Mouse (Mus musculus) heart, embryonic 10.5 days (tissue): ENCODE results near the gene Synpo2. TPM values are rescaled to one million over a fixed set of nuclear protein-coding genes. Genes with fewer than 3 reads are reported as not detected.
"Not testable (repeated sequence)": the region's sequence is repeated elsewhere in the genome, so short reads cannot be mapped to it uniquely, and the experiment has no call there.

ENCODE experiments used
- DNase-seq: peaks from one replicate; pipeline ENCODE4 v3.0.0-alpha.2; 2017; ENCODE audit warnings: low spot score
- H3K27ac ChIP-seq: fragments of 300-500 bp; sonication (generic); 2 replicates; pipeline ENCODE4 v1.5.1; 2016; ENCODE audit warnings: mild to moderate bottlenecking
- H3K27me3 ChIP-seq: fragments of 300-500 bp; sonication (generic); 2 replicates; pipeline ENCODE4 v1.6.1; 2016; ENCODE audit warnings: mild to moderate bottlenecking; ENCODE audit not compliant: poor library complexity, insufficient read depth, severe bottlenecking
- H3K36me3 ChIP-seq: fragments of 300-500 bp; sonication (generic); 2 replicates; pipeline ENCODE4 v1.6.1; 2016; ENCODE audit warnings: mild to moderate bottlenecking, moderate library complexity
- H3K4me1 ChIP-seq: fragments of 300-500 bp; sonication (generic); 2 replicates; pipeline ENCODE4 v1.6.1; 2016; ENCODE audit warnings: mild to moderate bottlenecking
- H3K4me3 ChIP-seq: fragments of 300-500 bp; sonication (generic); 2 replicates; pipeline ENCODE4 v1.5.1; 2016; ENCODE audit warnings: mild to moderate bottlenecking, moderate library complexity
- H3K9me3 ChIP-seq: fragments of 300-500 bp; sonication (generic); 2 replicates; pipeline ENCODE4 v1.6.1; 2016; ENCODE audit warnings: mild to moderate bottlenecking, moderate library complexity
- WGBS: fragments of 180-500 bp; shearing (Covaris S2); methylation state at CpG from one replicate; pipeline ENCODE4 v1.1.7; 2016; 5-methylcytosine and 5-hydroxymethylcytosine counted together
- polyA plus RNA-seq: library from polyadenylated mRNA; unstranded; fragments of >200 nt; fragmentation: Nextera tagmentation; extraction: Ambion mirVana; gene quantifications from 2 replicates; pipeline ENCODE4 v1.2.1, GENCODE M21; 2016

Gene Synpo2
- polyA plus RNA-seq, 1 experiment from 2014 or later = 17.7 TPM

- H3K4me1 ChIP-seq = peaks cover 17% of the 10 kb centered on the region
- no peak overlapping the region for H3K27ac ChIP-seq
- H3K27me3 ChIP-seq = no peaks in the 10 kb centered on the region
- H3K4me3 ChIP-seq = no peak overlapping the region
- no peaks in the 10 kb centered on the region for H3K9me3 ChIP-seq
- 76% methylated on average over 6 of the region's 6 CpGs for WGBS
- no peak for DNase-seq
- no peaks in the 10 kb centered on the region for H3K36me3 ChIP-seq
Observed at GRCm38 (mm10) chr3:123138274-123139003, 97.5 kb downstream of the Synpo2 start.

GRCm38 (mm10) chr3:123132101-123132500 is 103.8 kb downstream of the Synpo2 start:
- H3K27ac ChIP-seq = no peak overlapping the region
- peaks cover 20% of the 10 kb centered on the region for H3K4me1 ChIP-seq
- no peak for DNase-seq
- H3K27me3 ChIP-seq = no peaks in the 10 kb centered on the region
- H3K9me3 ChIP-seq = no peaks in the 10 kb centered on the region
- 76% methylated on average over 2 of the region's 2 CpGs for WGBS
- no peaks in the 10 kb centered on the region for H3K36me3 ChIP-seq
- H3K4me3 ChIP-seq = no peak overlapping the region

- peaks cover 23% of the 10 kb centered on the region for H3K4me1 ChIP-seq
- no peaks in the 10 kb centered on the region for H3K27me3 ChIP-seq
- WGBS = 80% methylated on average over 6 of the region's 6 CpGs
- H3K27ac ChIP-seq = peak overlapping the region; percentile 69
- no peaks in the 10 kb centered on the region for H3K36me3 ChIP-seq
- H3K4me3 ChIP-seq = no peak overlapping the region
- no peak for DNase-seq
- H3K9me3 ChIP-seq = no peaks in the 10 kb centered on the region
Observed at GRCm38 (mm10) chr3:123131151-123131756, 104.7 kb downstream of the Synpo2 start.

- DNase-seq = no peak
- H3K4me1 ChIP-seq = peaks cover 23% of the 10 kb centered on the region
- H3K27ac ChIP-seq = peak overlapping the region; percentile 69; the same call in 1 of the 2 replicates
- no peaks in the 10 kb centered on the region for H3K27me3 ChIP-seq
- H3K9me3 ChIP-seq = no peaks in the 10 kb centered on the region
- WGBS = 78% methylated on average over 14 of the region's 14 CpGs
- H3K4me3 ChIP-seq = no peak overlapping the region
- no peaks in the 10 kb centered on the region for H3K36me3 ChIP-seq
Observed at GRCm38 (mm10) chr3:123130314-123131150, 105.4 kb downstream of the Synpo2 start.

- DNase-seq = no peak
- Histone ChIP-seq H3K9me3 (no peaks in the 10 kb centered on the region), H3K36me3 (no peaks in the 10 kb centered on the region), H3K4me1 (peaks cover 23% of the 10 kb centered on the region), H3K4me3 (no peak overlapping the region), H3K27me3 (no peaks in the 10 kb centered on the region), H3K27ac (0 out of 2 replicates have a peak overlapping the region, but pooled peaks have one; percentile 29)
- 75% methylated on average over 8 of the region's 8 CpGs for WGBS
Observed at GRCm38 (mm10) chr3:123128781-123129180, 107.2 kb downstream of the Synpo2 start.

- WGBS = 76% methylated on average over 7 of the region's 7 CpGs
- no peak overlapping the region for H3K4me3 ChIP-seq
- H3K27ac ChIP-seq = no peak overlapping the region
- H3K27me3 ChIP-seq = no peaks in the 10 kb centered on the region
- no peaks in the 10 kb centered on the region for H3K9me3 ChIP-seq
- no peaks in the 10 kb centered on the region for H3K36me3 ChIP-seq
- DNase-seq = no peak
- H3K4me1 ChIP-seq = peaks cover 18% of the 10 kb centered on the region
Observed at GRCm38 (mm10) chr3:123128091-123128490, 107.9 kb downstream of the Synpo2 start.

- not testable (repeated sequence) for H3K4me3 ChIP-seq, H3K36me3 ChIP-seq, DNase-seq, H3K27ac ChIP-seq, H3K27me3 ChIP-seq, H3K9me3 ChIP-seq
- H3K4me1 ChIP-seq = peaks cover 24% of the 10 kb centered on the region; the same call in 1 of the 2 replicates
- 82% methylated on average over 4 of the region's 4 CpGs for WGBS
Observed at GRCm38 (mm10) chr3:123126741-123127140, 109.2 kb downstream of the Synpo2 start.

GRCm38 (mm10) chr3:123123817-123124216 is 112.1 kb downstream of the Synpo2 start:
- H3K4me1 ChIP-seq = peaks cover 12% of the 10 kb centered on the region; the same call in 1 of the 2 replicates
- H3K27me3 ChIP-seq = no peaks in the 10 kb centered on the region
- H3K4me3 ChIP-seq = no peak overlapping the region
- H3K9me3 ChIP-seq = no peaks in the 10 kb centered on the region
- no peak for DNase-seq
- no peak overlapping the region for H3K27ac ChIP-seq
- H3K36me3 ChIP-seq = no peaks in the 10 kb centered on the region
- WGBS = 90% methylated on average over 8 of the region's 8 CpGs

- peak overlapping the region; percentile 67 for H3K27ac ChIP-seq
- 71% methylated on average over 21 of the region's 21 CpGs for WGBS
- H3K36me3 ChIP-seq = no peaks in the 10 kb centered on the region
- H3K4me1 ChIP-seq = peaks cover 11% of the 10 kb centered on the region; the same call in 1 of the 2 replicates
- no peak overlapping the region for H3K4me3 ChIP-seq
- no peak for DNase-seq
- H3K9me3 ChIP-seq = no peaks in the 10 kb centered on the region
- no peaks in the 10 kb centered on the region for H3K27me3 ChIP-seq
Observed at GRCm38 (mm10) chr3:123122151-123123030, 113.6 kb downstream of the Synpo2 start.

GRCm38 (mm10) chr3:123116903-123117302 is 119.0 kb downstream of the Synpo2 start:
- 19% methylated on average over 16 of the region's 16 CpGs for WGBS
- peak; percentile 88 for DNase-seq
- Histone ChIP-seq H3K4me1 (peaks cover 36% of the 10 kb centered on the region), H3K36me3 (peaks cover 26% of the 10 kb centered on the region), H3K9me3 (no peaks in the 10 kb centered on the region), H3K27ac (peak overlapping the region; percentile 88), H3K4me3 (peak overlapping the region; percentile 55), H3K27me3 (no peaks in the 10 kb centered on the region)

- H3K36me3 ChIP-seq = peaks cover 34% of the 10 kb centered on the region
- no peaks in the 10 kb centered on the region for H3K9me3 ChIP-seq
- no peaks in the 10 kb centered on the region for H3K27me3 ChIP-seq
- 9% methylated on average over 15 of the region's 15 CpGs for WGBS
- peak overlapping the region; percentile 88 for H3K27ac ChIP-seq
- peak; percentile 89 for DNase-seq
- peaks cover 44% of the 10 kb centered on the region for H3K4me1 ChIP-seq
- H3K4me3 ChIP-seq = peak overlapping the region; percentile 55
Observed at GRCm38 (mm10) chr3:123115770-123116527, 120.0 kb downstream of the Synpo2 start.
